Mouse (Mus musculus) thymus, adult 2 months (tissue): ENCODE data around the gene Parp3. TPM values are rescaled to one million over a fixed set of nuclear protein-coding genes. Genes with fewer than 3 reads are reported as not detected.

ENCODE experiments used
- DNase-seq: peaks from one replicate; pipeline ENCODE4 v3.0.0; 2021
- H3K27ac ChIP-seq: fragments of 200-500 bp; 2 replicates; pipeline ENCODE4 v1.5.1; 2012; ENCODE audit warnings: low read length, control low read depth; ENCODE audit not compliant: control insufficient read depth, insufficient read depth
- H3K27me3 ChIP-seq: fragments of 200-500 bp; 2 replicates; pipeline ENCODE4 v1.6.1; 2012; ENCODE audit warnings: mild to moderate bottlenecking, low read length, moderate library complexity, mixed read lengths; ENCODE audit not compliant: control insufficient read depth, insufficient read depth
- H3K36me3 ChIP-seq: fragments of 200-500 bp; 2 replicates; pipeline ENCODE4 v1.6.1; 2012; ENCODE audit warnings: mild to moderate bottlenecking, low read length, moderate library complexity; ENCODE audit not compliant: control insufficient read depth, insufficient read depth
- H3K4me1 ChIP-seq: fragments of 200-500 bp; replicated peaks from 2 replicates; pipeline ENCODE4 v1.6.1; 2012; ENCODE audit warnings: low read length; ENCODE audit not compliant: control insufficient read depth, insufficient read depth
- H3K4me3 ChIP-seq: fragments of 200-500 bp; 2 replicates; pipeline ENCODE4 v1.5.1; 2012; ENCODE audit warnings: mild to moderate bottlenecking, low read length, control low read depth, moderate library complexity; ENCODE audit not compliant: control insufficient read depth, insufficient read depth
- CTCF ChIP-seq: fragments of 200-500 bp; IDR thresholded peaks from 2 replicates; pipeline ENCODE4 v1.5.1; 2012; ENCODE audit warnings: mild to moderate bottlenecking, control low read depth, low read length, moderate library complexity, borderline replicate concordance; ENCODE audit not compliant: control insufficient read depth, poor library complexity, insufficient read depth; ENCODE audit errors: extremely low read depth
- POLR2A ChIP-seq: fragments of 200-500 bp; IDR thresholded peaks from 2 replicates; pipeline ENCODE4 v1.6.1; 2012; ENCODE audit warnings: mild to moderate bottlenecking, low read length, control low read depth, moderate library complexity; ENCODE audit not compliant: control insufficient read depth, poor library complexity, insufficient read depth; ENCODE audit errors: extremely low read depth
- WGBS: fragments of 180-500 bp; shearing (Covaris S2); methylation state at CpG from one replicate; pipeline ENCODE4 v1.1.7; 2018; 5-methylcytosine and 5-hydroxymethylcytosine counted together
- polyA plus RNA-seq: library from polyadenylated mRNA; depleted of rRNA; stranded (reverse); fragments of >200 nt; gene quantifications from 2 replicates; pipeline ENCODE4 v1.2.3, GENCODE M21; 2012

The Parp3 gene
- polyA plus RNA-seq, 1 experiment = 69.5 TPM

- TF ChIP-seq CTCF (no peak), POLR2A (no peak)
- Histone ChIP-seq H3K27me3 (no peaks in the 10 kb centered on the region), H3K4me1 (peaks cover 25% of the 10 kb centered on the region), H3K4me3 (no peak overlapping the region), H3K27ac (no peak overlapping the region), H3K36me3 (no peaks in the 10 kb centered on the region)
- DNase-seq = no peak
- 90% methylated on average over 4 of the region's 4 CpGs for WGBS
These were observed 31.9 kb downstream of the Parp3 start for GRCm38 (mm10) chr9:106444836-106445235.

- no peak for DNase-seq
- no peak overlapping the region for H3K4me3 ChIP-seq
- H3K36me3 ChIP-seq = no peaks in the 10 kb centered on the region
- no peak overlapping the region for H3K27ac ChIP-seq
- WGBS = 95% methylated on average over 5 of the region's 5 CpGs
- peaks cover 24% of the 10 kb centered on the region for H3K4me1 ChIP-seq
- no peaks in the 10 kb centered on the region for H3K27me3 ChIP-seq
- TF ChIP-seq CTCF = no peak
- TF ChIP-seq POLR2A = no peak
These were observed 34.1 kb downstream of the Parp3 start for GRCm38 (mm10) chr9:106442680-106443079.

- 90% methylated on average over 9 of the region's 9 CpGs for WGBS
- H3K4me3 ChIP-seq = no peak overlapping the region
- no peak overlapping the region for H3K27ac ChIP-seq
- peaks cover 10% of the 10 kb centered on the region for H3K36me3 ChIP-seq
- H3K4me1 ChIP-seq = peaks cover 15% of the 10 kb centered on the region
- no peak for TF ChIP-seq CTCF
- no peak for TF ChIP-seq POLR2A
- H3K27me3 ChIP-seq = no peaks in the 10 kb centered on the region
- DNase-seq = no peak
These were observed 40.2 kb downstream of the Parp3 start for GRCm38 (mm10) chr9:106436566-106436965.

GRCm38 (mm10) chr9:106433389-106433788 is 43.4 kb downstream of the Parp3 start:
- DNase-seq = no peak
- no peak overlapping the region for H3K27ac ChIP-seq
- WGBS = 91% methylated on average over 7 of the region's 7 CpGs
- H3K4me1 ChIP-seq = peaks cover 18% of the 10 kb centered on the region
- H3K4me3 ChIP-seq = no peak overlapping the region
- peaks cover 12% of the 10 kb centered on the region for H3K36me3 ChIP-seq
- H3K27me3 ChIP-seq = no peaks in the 10 kb centered on the region
- TF ChIP-seq CTCF (no peak), POLR2A (no peak)

GRCm38 (mm10) chr9:106430015-106430264 is 46.8 kb downstream of the Parp3 start:
- WGBS = 2% methylated on average over 4 of the region's 4 CpGs
- peaks cover 10% of the 10 kb centered on the region; the same call in 1 of the 2 replicates for H3K4me1 ChIP-seq
- DNase-seq = no peak
- H3K27me3 ChIP-seq = no peaks in the 10 kb centered on the region
- peaks cover 12% of the 10 kb centered on the region for H3K36me3 ChIP-seq
- TF ChIP-seq POLR2A = no peak
- no peak for TF ChIP-seq CTCF
- H3K4me3 ChIP-seq = peak overlapping the region; percentile 87
- H3K27ac ChIP-seq = peak overlapping the region; percentile 73

GRCm38 (mm10) chr9:106429221-106430014 is 47.3 kb downstream of the Parp3 start, which contains the start of gene Rpl29:
Gene Rpl29 (plus strand): TSS chr9:106429454.
- TF ChIP-seq CTCF (peak; percentile 21; the same call in 1 of the 2 replicates), POLR2A (peak; percentile 59; the same call in 1 of the 2 replicates)
- H3K36me3 ChIP-seq = peaks cover 12% of the 10 kb centered on the region
- H3K27me3 ChIP-seq = no peaks in the 10 kb centered on the region
- H3K27ac ChIP-seq = peak within 1 kb of the TSS; percentile 86
- peak; percentile 95 for DNase-seq
- under 1% methylated on average over 55 of the region's 55 CpGs for WGBS
- H3K4me1 ChIP-seq = peaks cover 10% of the 10 kb centered on the region; the same call in 1 of the 2 replicates
- H3K4me3 ChIP-seq = peak within 1 kb of the TSS; percentile 87

GRCm38 (mm10) chr9:106428719-106429220 is 48.0 kb downstream of the Parp3 start:
- peaks cover 10% of the 10 kb centered on the region; the same call in 1 of the 2 replicates for H3K4me1 ChIP-seq
- DNase-seq = no peak
- no peaks in the 10 kb centered on the region for H3K27me3 ChIP-seq
- H3K27ac ChIP-seq = peak overlapping the region; percentile 86
- H3K36me3 ChIP-seq = peaks cover 12% of the 10 kb centered on the region
- no peak for TF ChIP-seq CTCF
- no peak for TF ChIP-seq POLR2A
- peak overlapping the region; percentile 87 for H3K4me3 ChIP-seq
- 7% methylated on average over 11 of the region's 11 CpGs for WGBS
